Mouse (Mus musculus): ENCODE measurements around the gene Mrgprh. TPM values are rescaled to one million over a fixed set of nuclear protein-coding genes. Genes with fewer than 3 reads are reported as not detected.
"Not testable (repeated sequence)": the region's sequence is repeated elsewhere in the genome, so short reads cannot be mapped to it uniquely, and the experiment has no call there.

Gene Mrgprh
- polyA plus RNA-seq, 1 experiment from 2014 or later: not detected

- no peak overlapping the region for H3K4me2 ChIP-seq (replicated peaks; ENCODE audit: low read depth, low read length)
- no peaks in the 10 kb centered on the region for H3K27me3 ChIP-seq (ENCODE audit: control insufficient read depth, insufficient read depth, low read length)
- no peak for DNase-seq (ENCODE audit: low spot score)
- no peaks in the 10 kb centered on the region for H3K4me1 ChIP-seq (replicated peaks; ENCODE audit: control insufficient read depth, insufficient read depth, low read length)
- no peak for ATAC-seq (ENCODE audit: low FRiP score)
- WGBS: 96% methylated on average over 1 of the region's 1 CpGs
- no peaks in the 10 kb centered on the region for H3K9me3 ChIP-seq (ENCODE audit: control insufficient read depth, low read length)
- no peaks in the 10 kb centered on the region for H3K36me3 ChIP-seq (ENCODE audit: control insufficient read depth, insufficient read depth, low read length)
- H3K27ac ChIP-seq (ENCODE audit: low read depth, low read length): no peak overlapping the region
- H3K9ac ChIP-seq (ENCODE audit: low read depth, low read length): no peak overlapping the region
- H3K4me3 ChIP-seq (ENCODE audit: low read depth, low read length): no peak overlapping the region
These were observed 5.4 kb downstream of the Mrgprh start for GRCm38 (mm10) chr17:12881216-12881615.

GRCm38 (mm10) chr17:12886620-12887019 lies 10.8 kb downstream of the Mrgprh start:
- Histone ChIP-seq H3K27ac (ENCODE audit: low read depth, low read length) (no peak overlapping the region), H3K4me1 (replicated peaks; ENCODE audit: control insufficient read depth, insufficient read depth, low read length) (no peaks in the 10 kb centered on the region), H3K27me3 (ENCODE audit: control insufficient read depth, insufficient read depth, low read length) (no peaks in the 10 kb centered on the region), H3K9me3 (ENCODE audit: control insufficient read depth, low read length) (no peaks in the 10 kb centered on the region), H3K9ac (ENCODE audit: low read depth, low read length) (no peak overlapping the region), H3K4me3 (ENCODE audit: low read depth, low read length) (no peak overlapping the region), H3K4me2 (replicated peaks; ENCODE audit: low read depth, low read length) (no peak overlapping the region), H3K36me3 (ENCODE audit: control insufficient read depth, insufficient read depth, low read length) (no peaks in the 10 kb centered on the region; the same call in 1 of the 2 replicates)
- DNase-seq (ENCODE audit: low spot score): no peak
- 41% methylated on average over 6 of the region's 6 CpGs for WGBS
- no peak for ATAC-seq (ENCODE audit: low FRiP score)

GRCm38 (mm10) chr17:12887021-12887775 lies 11.4 kb downstream of the Mrgprh start:
- Histone ChIP-seq H3K27me3 (ENCODE audit: control insufficient read depth, insufficient read depth, low read length) (no peaks in the 10 kb centered on the region), H3K4me1 (replicated peaks; ENCODE audit: control insufficient read depth, insufficient read depth, low read length) (no peaks in the 10 kb centered on the region), H3K36me3 (ENCODE audit: control insufficient read depth, insufficient read depth, low read length) (no peaks in the 10 kb centered on the region; the same call in 1 of the 2 replicates), H3K4me3 (ENCODE audit: low read depth, low read length) (no peak overlapping the region), H3K4me2 (replicated peaks; ENCODE audit: low read depth, low read length) (no peak overlapping the region), H3K9me3 (ENCODE audit: control insufficient read depth, low read length) (no peaks in the 10 kb centered on the region), H3K9ac (ENCODE audit: low read depth, low read length) (no peak overlapping the region), H3K27ac (ENCODE audit: low read depth, low read length) (no peak overlapping the region)
- WGBS: 85% methylated on average over 15 of the region's 15 CpGs
- DNase-seq (ENCODE audit: low spot score): no peak
- no peak for ATAC-seq (ENCODE audit: low FRiP score)

GRCm38 (mm10) chr17:12891054-12891453 lies 15.2 kb downstream of the Mrgprh start:
- Histone ChIP-seq H3K4me3 (ENCODE audit: low read depth, low read length) (no peak overlapping the region), H3K36me3 (ENCODE audit: control insufficient read depth, insufficient read depth, low read length) (no peaks in the 10 kb centered on the region; the same call in 1 of the 2 replicates), H3K9me3 (ENCODE audit: control insufficient read depth, low read length) (no peaks in the 10 kb centered on the region), H3K27ac (ENCODE audit: low read depth, low read length) (no peak overlapping the region), H3K4me1 (replicated peaks; ENCODE audit: control insufficient read depth, insufficient read depth, low read length) (no peaks in the 10 kb centered on the region), H3K9ac (ENCODE audit: low read depth, low read length) (no peak overlapping the region), H3K4me2 (replicated peaks; ENCODE audit: low read depth, low read length) (no peak overlapping the region), H3K27me3 (ENCODE audit: control insufficient read depth, insufficient read depth, low read length) (no peaks in the 10 kb centered on the region)
- ATAC-seq (ENCODE audit: low FRiP score) (no peak), DNase-seq (ENCODE audit: low spot score) (no peak)
- WGBS: 95% methylated on average over 4 of the region's 4 CpGs

GRCm38 (mm10) chr17:12892033-12892432 lies 16.2 kb downstream of the Mrgprh start:
- H3K4me3 ChIP-seq (ENCODE audit: low read depth, low read length): no peak overlapping the region
- H3K27ac ChIP-seq (ENCODE audit: low read depth, low read length): no peak overlapping the region
- H3K27me3 ChIP-seq (ENCODE audit: control insufficient read depth, insufficient read depth, low read length): no peaks in the 10 kb centered on the region
- 92% methylated on average over 9 of the region's 9 CpGs for WGBS
- no peaks in the 10 kb centered on the region; the same call in 1 of the 2 replicates for H3K36me3 ChIP-seq (ENCODE audit: control insufficient read depth, insufficient read depth, low read length)
- no peak for DNase-seq (ENCODE audit: low spot score)
- no peaks in the 10 kb centered on the region for H3K9me3 ChIP-seq (ENCODE audit: control insufficient read depth, low read length)
- no peak overlapping the region for H3K4me2 ChIP-seq (replicated peaks; ENCODE audit: low read depth, low read length)
- no peaks in the 10 kb centered on the region for H3K4me1 ChIP-seq (replicated peaks; ENCODE audit: control insufficient read depth, insufficient read depth, low read length)
- ATAC-seq (ENCODE audit: low FRiP score): no peak
- H3K9ac ChIP-seq (ENCODE audit: low read depth, low read length): no peak overlapping the region

GRCm38 (mm10) chr17:12897674-12898073 lies 21.8 kb downstream of the Mrgprh start:
- WGBS: 76% methylated on average over 5 of the region's 5 CpGs
- H3K27ac ChIP-seq (ENCODE audit: low read depth, low read length): no peak overlapping the region
- H3K9me3 ChIP-seq (ENCODE audit: control insufficient read depth, low read length): no peaks in the 10 kb centered on the region
- H3K4me2 ChIP-seq (replicated peaks; ENCODE audit: low read depth, low read length): no peak overlapping the region
- H3K4me1 ChIP-seq (replicated peaks; ENCODE audit: control insufficient read depth, insufficient read depth, low read length): no peaks in the 10 kb centered on the region
- H3K4me3 ChIP-seq (ENCODE audit: low read depth, low read length): no peak overlapping the region
- no peaks in the 10 kb centered on the region for H3K27me3 ChIP-seq (ENCODE audit: control insufficient read depth, insufficient read depth, low read length)
- ATAC-seq (ENCODE audit: low FRiP score) (no peak), DNase-seq (ENCODE audit: low spot score) (no peak)
- H3K36me3 ChIP-seq (ENCODE audit: control insufficient read depth, insufficient read depth, low read length): no peaks in the 10 kb centered on the region
- H3K9ac ChIP-seq (ENCODE audit: low read depth, low read length): no peak overlapping the region

GRCm38 (mm10) chr17:12898607-12899006 lies 22.8 kb downstream of the Mrgprh start:
- not testable (repeated sequence) for H3K9me3 ChIP-seq (ENCODE audit: control insufficient read depth, low read length); H3K4me2 ChIP-seq (replicated peaks; ENCODE audit: low read depth, low read length); H3K9ac ChIP-seq (ENCODE audit: low read depth, low read length); H3K27me3 ChIP-seq (ENCODE audit: control insufficient read depth, insufficient read depth, low read length); H3K27ac ChIP-seq (ENCODE audit: low read depth, low read length); H3K4me1 ChIP-seq (replicated peaks; ENCODE audit: control insufficient read depth, insufficient read depth, low read length); DNase-seq (ENCODE audit: low spot score); ATAC-seq (ENCODE audit: low FRiP score); H3K4me3 ChIP-seq (ENCODE audit: low read depth, low read length); H3K36me3 ChIP-seq (ENCODE audit: control insufficient read depth, insufficient read depth, low read length)
- 32% methylated on average over 2 of the region's 2 CpGs for WGBS

- H3K9me3 ChIP-seq (ENCODE audit: control insufficient read depth, low read length): no peaks in the 10 kb centered on the region
- DNase-seq (ENCODE audit: low spot score) (no peak), ATAC-seq (ENCODE audit: low FRiP score) (no peak)
- H3K27me3 ChIP-seq (ENCODE audit: control insufficient read depth, insufficient read depth, low read length): no peaks in the 10 kb centered on the region
- no peak overlapping the region for H3K9ac ChIP-seq (ENCODE audit: low read depth, low read length)
- H3K4me3 ChIP-seq (ENCODE audit: low read depth, low read length): no peak overlapping the region
- WGBS: 97% methylated on average over 6 of the region's 6 CpGs
- H3K4me2 ChIP-seq (replicated peaks; ENCODE audit: low read depth, low read length): no peak overlapping the region
- peaks cover 4% of the 10 kb centered on the region; the same call in 1 of the 2 replicates for H3K4me1 ChIP-seq (replicated peaks; ENCODE audit: control insufficient read depth, insufficient read depth, low read length)
- H3K27ac ChIP-seq (ENCODE audit: low read depth, low read length): no peak overlapping the region
- no peaks in the 10 kb centered on the region for H3K36me3 ChIP-seq (ENCODE audit: control insufficient read depth, insufficient read depth, low read length)
These were observed 26.5 kb downstream of the Mrgprh start for GRCm38 (mm10) chr17:12902291-12902690.

All from hindbrain, embryonic 11.5 days (tissue).